Mouse (Mus musculus) layer of hippocampus, adult 2 months (tissue): ENCODE results near the gene Raver1. TPM values are rescaled to one million over a fixed set of nuclear protein-coding genes. Genes with fewer than 3 reads are reported as not detected.

Experiments used
- DNase-seq, 2 experiments: peaks; one replicate each; pipeline ENCODE4 v3.0.0; 2022; ENCODE audit warnings: low spot score in 2 of 2
- H3K27ac ChIP-seq: fragments of 200-600 bp; 2 replicates; pipeline ENCODE4 v1.8.1; 2022
- H3K4me3 ChIP-seq: fragments of 200-600 bp; 2 replicates; pipeline ENCODE4 v1.8.1; 2022; ENCODE audit warnings: mild to moderate bottlenecking
- CTCF ChIP-seq: fragments of 200-600 bp; conservative IDR thresholded peaks from 2 replicates; pipeline ENCODE4 v1.8.1; 2022; ENCODE audit warnings: antibody characterized with exemption, mild to moderate bottlenecking, moderate library complexity
- microRNA-seq, 2 experiments: library from miRNA; unstranded; fragments of <30 nt; microRNA quantifications; one replicate each; pipeline ENCODE4 v1.2.0; 2021
- total RNA-seq, 2 experiments: library from RNA; stranded (reverse); gene quantifications; 2 replicates each; pipeline ENCODE4 v1.2.3; 2021

The Raver1 gene
- total RNA-seq, 2 experiments from 2014 or later = 34.5 to 36.5 TPM

- TF ChIP-seq CTCF = peak; percentile 73
- DNase-seq = peak; percentile 83 to 89
- H3K4me3 ChIP-seq = peak overlapping the region; percentile 84
- H3K27ac ChIP-seq = peak overlapping the region; percentile 98
Measured at GRCm38 (mm10) chr9:21030781-21031250, 61.0 kb downstream of the Raver1 start.

GRCm38 (mm10) chr9:21030055-21030600 lies 61.7 kb downstream of the Raver1 start:
- no peak for TF ChIP-seq CTCF
- Histone ChIP-seq H3K4me3 (peak overlapping the region; percentile 84), H3K27ac (peak overlapping the region; percentile 46; the same call in 1 of the 2 replicates)
- no peak for DNase-seq

- peak within 1 kb of the TSS; percentile 46; the same call in 1 of the 2 replicates for H3K27ac ChIP-seq
- TF ChIP-seq CTCF = peak; percentile 96
- DNase-seq = peak in 1 of 2 experiments; percentile 81
- peak within 1 kb of the TSS; percentile 44 for H3K4me3 ChIP-seq
Measured at GRCm38 (mm10) chr9:21029291-21030054, 62.3 kb downstream of the Raver1 start, which contains the start of gene Icam4. Icam4 (plus strand) TSS chr9:21029373.

GRCm38 (mm10) chr9:21028560-21029110 lies 63.2 kb downstream of the Raver1 start:
- Histone ChIP-seq H3K4me3 (no peak overlapping the region), H3K27ac (no peak overlapping the region)
- no peak for TF ChIP-seq CTCF
- no peak for DNase-seq

GRCm38 (mm10) chr9:21027774-21028290 lies 64.0 kb downstream of the Raver1 start:
- Histone ChIP-seq H3K4me3 (no peak overlapping the region), H3K27ac (no peak overlapping the region)
- DNase-seq = no peak
- no peak for TF ChIP-seq CTCF

GRCm38 (mm10) chr9:21026849-21027248 lies 65.0 kb downstream of the Raver1 start:
- Histone ChIP-seq H3K4me3 (no peak overlapping the region), H3K27ac (no peak overlapping the region)
- TF ChIP-seq CTCF = no peak
- no peak for DNase-seq

GRCm38 (mm10) chr9:21025258-21025810 lies 66.5 kb downstream of the Raver1 start:
- no peak for DNase-seq
- no peak overlapping the region for H3K4me3 ChIP-seq
- H3K27ac ChIP-seq = no peak overlapping the region
- TF ChIP-seq CTCF = no peak

Small RNAs within 50 kb of the gene (microRNA-seq; reads per million reads assigned to microRNA genes)
- gene Mir1900 (0 reads per million in 2 experiments), gene Mir7082 (0.64 to 1.5 reads per million in 2 experiments)

Other genes with a start within 250 kb of the Raver1 start
- gene A230050P20Rik, start 223.4 kb downstream of the Raver1 start, total RNA-seq = 10 to 100 TPM; 77.6 to 85.9 TPM
- 10 to 100 TPM in 1 of 2 experiments, 1 to 10 TPM in 1; 8.9 to 10.3 TPM for gene Angptl6, start 212.3 kb downstream of the Raver1 start, total RNA-seq
- gene Ppan, start 203.8 kb downstream of the Raver1 start, total RNA-seq = 10 to 100 TPM; 27.5 to 27.6 TPM
- gene Eif3g, start 193.4 kb downstream of the Raver1 start, total RNA-seq = 100 to 1,000 TPM; 122 to 131 TPM
- gene Dnmt1, start 132.1 kb downstream of the Raver1 start, total RNA-seq = 10 to 100 TPM; 34.5 to 36.2 TPM
- gene S1pr2, start 115.2 kb downstream of the Raver1 start, total RNA-seq = 1 to 10 TPM; 1.1 to 1.6 TPM
- 10 to 100 TPM; 63.8 to 64.6 TPM for gene Mrpl4, start 89.3 kb downstream of the Raver1 start, total RNA-seq
- 1 to 10 TPM; 2.6 to 2.8 TPM for gene Icam1, start 76.0 kb downstream of the Raver1 start, total RNA-seq
- gene Icam4, start 62.6 kb downstream of the Raver1 start, total RNA-seq = under 1 TPM; 0.83 to 0.84 TPM
- gene Icam5, start 59.9 kb downstream of the Raver1 start, total RNA-seq = 100 to 1,000 TPM; 363 to 382 TPM
- under 1 TPM in 1 of 2 experiments, not detected in 1; 0.71 TPM for gene Zglp1, start 24.9 kb downstream of the Raver1 start, total RNA-seq
- 1 to 10 TPM in 1 of 2 experiments, under 1 TPM in 1; 0.74 to 2.7 TPM for gene Gm49373, start 18.9 kb downstream of the Raver1 start, total RNA-seq
- 10 to 100 TPM; 61.1 to 62.0 TPM for gene Fdx1l, start 18.4 kb downstream of the Raver1 start, total RNA-seq
- 1 to 10 TPM; 2.9 to 3.8 TPM for gene Gm38431, start within 50 bp of the Raver1 start, total RNA-seq
- 10 to 100 TPM; 16.8 to 21.5 TPM for gene Tyk2, start 39.2 kb upstream of the Raver1 start, total RNA-seq
- gene Cdc37, start 58.0 kb upstream of the Raver1 start, total RNA-seq = 100 to 1,000 TPM; 144 to 150 TPM
- gene Pde4a, start 73.7 kb upstream of the Raver1 start, total RNA-seq = 10 to 100 TPM; 86.6 to 89.3 TPM
- 10 to 100 TPM; 56.7 to 60.6 TPM for gene Keap1, start 147.4 kb upstream of the Raver1 start, total RNA-seq
- 10 to 100 TPM; 10.6 to 10.9 TPM for gene S1pr5, start 156.4 kb upstream of the Raver1 start, total RNA-seq
- 10 to 100 TPM; 39.8 to 40.2 TPM for gene Atg4d, start 173.3 kb upstream of the Raver1 start, total RNA-seq
- 10 to 100 TPM; 45.1 to 46.6 TPM for gene Kri1, start 196.0 kb upstream of the Raver1 start, total RNA-seq
- 10 to 100 TPM; 53.7 to 54.4 TPM for gene Cdkn2d, start 199.4 kb upstream of the Raver1 start, total RNA-seq
- under 1 TPM; 0.41 to 0.76 TPM for gene Ap1m2, start 220.3 kb upstream of the Raver1 start, total RNA-seq
- gene Slc44a2, start 228.7 kb upstream of the Raver1 start, total RNA-seq = 10 to 100 TPM; 50.7 to 52.6 TPM